Mouse (Mus musculus): ENCODE data around the gene Tmem216.
A peak's percentile ranks its signal among the peaks of the same experiment; 100 is the strongest.

DNA sequence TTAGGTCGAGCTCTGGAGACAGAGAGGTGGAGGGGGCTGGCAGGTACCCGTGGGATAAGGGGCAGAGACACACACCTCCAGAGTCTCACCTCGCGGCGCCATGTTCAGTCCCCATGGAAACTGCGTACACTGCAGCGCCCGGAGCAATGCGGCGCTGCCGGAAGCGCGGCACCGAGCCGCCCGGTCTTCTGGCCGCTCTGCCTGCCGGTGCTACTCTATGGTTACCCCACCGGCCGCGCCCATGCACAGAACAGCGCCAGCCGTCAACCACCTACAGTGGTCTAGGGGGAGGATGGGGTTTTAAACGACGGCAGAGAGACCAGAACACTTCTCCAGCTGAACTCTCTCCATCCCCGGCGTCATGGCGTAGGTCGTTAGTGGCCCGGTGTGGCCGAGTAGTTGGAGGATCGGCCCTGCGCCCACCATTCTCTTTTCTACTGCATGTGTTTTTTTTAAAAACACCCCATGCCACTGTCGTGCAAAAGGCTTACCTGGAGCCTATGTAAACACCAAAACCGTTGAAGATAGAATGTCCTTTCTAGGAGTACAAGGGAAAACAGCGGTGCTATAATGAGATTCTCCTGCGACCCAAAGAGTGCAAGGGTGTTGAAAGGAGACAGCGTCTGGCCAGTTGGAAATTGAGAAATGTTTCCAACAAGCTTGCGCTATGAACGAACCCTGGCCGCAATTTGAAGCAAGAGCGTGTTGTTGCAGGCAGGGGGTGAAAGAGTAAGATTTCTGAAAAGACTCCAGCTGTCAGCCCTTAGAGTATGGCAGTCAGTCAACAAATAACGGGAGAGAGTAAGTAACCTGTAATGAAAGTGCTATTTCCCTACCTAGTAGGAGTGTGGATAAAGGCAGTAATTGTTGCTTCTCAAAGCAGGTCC is at the start of gene Tmem216:
- TF ChIP-seq POLR2A (IDR thresholded peaks at IDR 0.05; ENCODE audit: insufficient read depth, low read depth, low read length) (peak; percentile 34; the same call in 1 of the 2 replicates), CTCF (IDR thresholded peaks at IDR 0.05; ENCODE audit: insufficient read depth, low read depth, low read length) (no peak)
